Mouse (Mus musculus): ENCODE data around the gene Elovl2.
"Not testable (repeated sequence)": the region's sequence is repeated elsewhere in the genome, so short reads cannot be mapped to it uniquely, and the experiment has no call there.

Elovl2 gene

DNA sequence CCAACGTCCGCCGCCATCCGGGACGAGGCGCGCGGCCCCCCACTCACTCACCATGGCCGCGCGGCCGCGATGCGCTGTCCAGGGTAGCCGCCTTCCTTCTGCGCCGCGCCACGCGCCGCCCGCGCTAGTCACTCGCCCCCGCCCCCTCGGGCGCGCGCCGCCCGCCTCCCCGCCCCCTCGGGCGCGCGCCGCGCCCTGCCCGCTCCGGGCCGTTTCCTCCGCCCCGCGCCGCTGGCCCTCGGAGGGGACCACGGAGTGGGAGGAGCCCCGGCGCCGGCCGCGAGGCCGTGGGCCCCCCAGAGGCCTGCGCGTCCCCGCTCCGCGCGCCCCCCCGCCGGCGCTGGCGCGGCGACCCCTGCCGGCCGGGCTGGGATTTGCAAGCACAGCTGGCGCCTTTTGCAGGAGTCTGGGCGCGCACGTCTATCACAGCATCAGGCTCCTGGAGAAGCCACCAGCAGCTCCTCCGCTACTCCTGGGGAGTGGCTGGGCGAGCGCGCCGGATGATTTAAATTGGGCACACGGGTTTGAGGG, at the start of gene Elovl2:
Gene Elovl2, minus strand, starts transcription at position 102 of the 531 bp plus-strand sequence.
- peak; percentile 32 for DNase-seq

- no peak for DNase-seq
Measured at GRCm38 (mm10) chr13:41267827-41268408, 47.7 kb upstream of the Elovl2 start.

GRCm38 (mm10) chr13:41263304-41264006, 43.2 kb upstream of the Elovl2 start:
- no peak for DNase-seq

DNA sequence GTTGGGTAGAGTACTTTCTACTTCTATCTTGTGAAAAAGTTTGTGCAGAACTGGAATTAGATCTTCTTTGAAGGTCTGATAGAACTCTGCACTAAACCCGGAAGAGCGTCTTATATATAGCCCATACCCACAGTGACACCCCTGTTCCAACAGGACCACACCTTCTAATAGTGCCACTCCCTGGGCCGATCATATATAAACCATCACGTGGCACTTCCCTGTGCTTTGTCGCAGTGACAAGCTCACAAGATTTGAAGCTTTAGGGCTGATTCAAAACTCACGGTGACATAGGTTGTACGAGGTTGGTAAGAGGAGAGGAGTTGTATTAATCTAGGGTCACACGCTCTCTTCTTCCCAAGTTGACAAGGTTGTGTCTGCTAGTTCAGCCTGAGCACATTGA, 41.4 kb upstream of the Elovl2 start:
- not testable (repeated sequence) for DNase-seq

GRCm38 (mm10) chr13:41257851-41258250, 37.6 kb upstream of the Elovl2 start:
- no peak for DNase-seq

GRCm38 (mm10) chr13:41256962-41257361, 36.8 kb upstream of the Elovl2 start:
- DNase-seq: no peak

DNA sequence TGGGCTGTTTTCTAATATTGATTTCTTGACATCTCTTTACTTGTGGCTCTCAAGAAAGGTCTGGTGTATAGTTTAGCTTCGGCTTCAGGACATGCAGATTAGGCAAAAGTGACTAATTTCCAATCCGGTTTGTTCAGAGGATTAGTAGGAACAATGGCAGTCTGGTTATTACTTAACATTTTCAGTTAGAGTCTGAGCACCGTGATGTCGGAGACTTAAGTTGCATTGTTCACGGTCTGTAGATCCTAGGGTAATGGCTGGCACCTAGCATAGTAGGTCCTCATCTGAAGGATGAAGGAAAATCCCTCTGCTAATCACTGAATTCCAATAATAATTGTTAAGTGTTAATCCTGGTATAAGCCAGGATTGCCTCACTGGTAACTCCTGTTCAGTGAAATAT, 35.9 kb upstream of the Elovl2 start:
- no peak for DNase-seq

GRCm38 (mm10) chr13:41252736-41253135, 32.5 kb upstream of the Elovl2 start:
- no peak for DNase-seq

- no peak for DNase-seq
Measured at GRCm38 (mm10) chr13:41252141-41252540, 31.9 kb upstream of the Elovl2 start.

DNA sequence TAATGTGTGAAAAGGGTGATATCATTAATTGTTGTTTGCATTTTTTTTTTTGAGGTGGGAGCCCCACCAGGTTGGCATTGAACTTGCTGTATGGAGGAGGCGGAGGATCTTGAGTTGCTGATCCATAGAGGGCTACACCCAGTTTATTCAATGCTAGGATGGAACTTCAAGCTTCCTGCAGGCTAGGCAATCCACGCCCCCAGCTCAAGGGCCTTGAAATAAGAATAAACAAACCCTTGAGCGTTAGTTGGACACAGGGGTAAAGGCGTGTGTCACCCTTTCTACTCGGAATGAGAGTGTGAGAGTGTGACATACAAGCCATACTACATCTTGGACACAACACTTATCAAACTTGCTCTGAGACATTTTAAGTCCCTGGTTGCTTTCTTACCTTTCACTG, 31.5 kb upstream of the Elovl2 start:
- no peak for DNase-seq

GRCm38 (mm10) chr13:41251232-41251631, 31.0 kb upstream of the Elovl2 start:
- not testable (repeated sequence) for DNase-seq

DNA sequence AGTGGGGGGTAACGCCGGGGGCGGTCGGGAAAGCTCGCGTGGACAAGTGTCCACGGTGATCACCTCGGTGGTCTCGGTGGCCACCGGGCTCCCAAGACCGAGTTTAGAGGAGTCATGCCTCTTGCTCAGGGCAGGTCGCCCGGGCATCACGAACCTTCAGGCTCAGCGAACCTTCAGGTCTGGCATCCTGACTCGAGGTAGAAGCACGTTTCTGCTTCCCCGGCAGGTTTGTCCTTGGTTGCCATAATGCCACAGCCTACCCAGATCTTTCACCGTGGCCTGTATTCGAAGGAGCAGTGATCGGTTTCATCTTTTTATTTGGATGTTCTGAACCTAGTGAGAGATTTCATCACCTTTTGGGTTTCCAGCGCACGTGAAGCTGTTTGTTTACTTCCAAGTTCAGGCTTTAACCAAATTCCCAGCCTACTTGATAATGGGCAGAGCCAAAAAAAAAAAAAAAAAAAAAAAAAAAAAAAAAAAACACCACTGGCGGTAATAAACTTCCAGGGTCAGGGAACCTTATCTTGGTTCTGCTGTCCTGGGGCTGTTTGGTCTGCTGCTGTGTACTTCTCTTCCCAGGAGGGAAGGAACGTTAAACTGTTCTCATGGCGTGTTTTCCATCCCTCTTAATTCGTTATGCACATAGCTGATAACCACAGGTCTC, 30.2 kb upstream of the Elovl2 start:
- DNase-seq: no peak

DNA sequence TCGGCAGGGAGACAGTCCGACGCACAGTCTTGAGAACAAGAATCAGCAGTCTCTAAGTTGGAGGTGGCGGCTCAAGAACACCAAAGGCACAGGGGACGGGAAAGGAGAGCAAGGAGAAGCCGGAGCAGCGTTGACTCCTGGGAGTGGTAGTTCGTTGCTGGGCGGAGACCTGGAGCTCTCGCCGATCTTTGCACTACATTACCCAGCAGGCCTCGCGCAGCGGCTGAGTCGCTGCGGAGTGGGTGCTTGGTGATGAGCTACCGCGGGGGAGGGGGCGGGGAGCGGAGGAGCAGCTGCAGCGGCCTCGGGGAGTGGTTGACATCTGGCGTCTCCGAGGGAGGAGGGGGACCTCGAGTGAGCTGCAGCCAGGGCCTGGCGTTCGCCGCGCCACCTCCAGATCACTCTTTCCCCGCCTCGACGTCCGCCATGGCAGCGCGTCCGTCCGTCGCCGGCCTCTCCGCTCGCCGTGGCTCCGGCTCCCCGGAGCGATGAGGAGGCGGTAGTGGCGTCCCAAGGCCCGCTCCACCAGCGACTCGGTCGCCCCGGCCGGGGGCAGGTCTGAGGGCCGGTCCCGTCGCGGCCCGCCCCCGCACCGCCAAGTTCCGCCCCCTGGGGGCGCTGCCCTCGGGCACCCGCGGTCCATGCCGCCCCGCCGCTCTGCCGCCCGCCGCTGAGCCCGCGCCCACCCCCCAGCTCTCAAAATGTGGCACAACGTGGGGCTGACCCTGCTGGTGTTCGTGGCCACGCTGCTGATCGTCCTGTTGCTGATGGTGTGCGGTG, 29.5 kb upstream of the Elovl2 start, which contains the start of gene Smim13:
Gene Smim13, plus strand, starts transcription at position 307 of the 780 bp plus-strand sequence.
- DNase-seq: peak; percentile 95

- no peak for DNase-seq
Measured at GRCm38 (mm10) chr13:41248751-41249520, 28.7 kb upstream of the Elovl2 start.

DNA sequence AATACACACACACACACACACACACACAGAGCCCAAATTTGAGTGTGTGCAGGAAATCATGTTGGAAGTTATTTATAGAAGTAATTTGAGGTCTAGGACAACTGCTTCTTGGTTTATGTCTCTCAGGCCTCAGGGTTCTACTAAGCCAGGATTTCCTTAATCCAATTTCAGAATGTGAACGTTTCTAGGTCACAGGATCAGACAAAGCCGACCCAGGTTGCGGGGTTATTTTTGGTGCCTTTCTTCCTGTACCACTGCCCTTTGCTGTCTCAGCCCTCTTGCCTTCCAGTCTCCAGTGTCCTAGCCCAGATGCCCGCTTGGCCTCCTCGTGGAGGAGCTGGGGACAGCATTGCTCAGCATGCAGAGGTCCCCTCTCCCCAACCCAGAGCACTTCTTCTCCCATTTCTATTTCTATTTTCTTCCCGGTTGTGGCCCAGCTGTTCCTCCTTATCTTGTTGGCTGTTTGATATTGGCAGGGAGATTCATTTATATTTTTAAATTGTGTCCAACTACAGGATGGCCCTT, 24.2 kb upstream of the Elovl2 start:
- DNase-seq: no peak

GRCm38 (mm10) chr13:41241557-41241956, 21.4 kb upstream of the Elovl2 start:
- DNase-seq: no peak

GRCm38 (mm10) chr13:41238805-41239130, 18.6 kb upstream of the Elovl2 start:
- no peak for DNase-seq

- DNase-seq: no peak
Measured at GRCm38 (mm10) chr13:41238035-41238804, 18.0 kb upstream of the Elovl2 start.

DNA sequence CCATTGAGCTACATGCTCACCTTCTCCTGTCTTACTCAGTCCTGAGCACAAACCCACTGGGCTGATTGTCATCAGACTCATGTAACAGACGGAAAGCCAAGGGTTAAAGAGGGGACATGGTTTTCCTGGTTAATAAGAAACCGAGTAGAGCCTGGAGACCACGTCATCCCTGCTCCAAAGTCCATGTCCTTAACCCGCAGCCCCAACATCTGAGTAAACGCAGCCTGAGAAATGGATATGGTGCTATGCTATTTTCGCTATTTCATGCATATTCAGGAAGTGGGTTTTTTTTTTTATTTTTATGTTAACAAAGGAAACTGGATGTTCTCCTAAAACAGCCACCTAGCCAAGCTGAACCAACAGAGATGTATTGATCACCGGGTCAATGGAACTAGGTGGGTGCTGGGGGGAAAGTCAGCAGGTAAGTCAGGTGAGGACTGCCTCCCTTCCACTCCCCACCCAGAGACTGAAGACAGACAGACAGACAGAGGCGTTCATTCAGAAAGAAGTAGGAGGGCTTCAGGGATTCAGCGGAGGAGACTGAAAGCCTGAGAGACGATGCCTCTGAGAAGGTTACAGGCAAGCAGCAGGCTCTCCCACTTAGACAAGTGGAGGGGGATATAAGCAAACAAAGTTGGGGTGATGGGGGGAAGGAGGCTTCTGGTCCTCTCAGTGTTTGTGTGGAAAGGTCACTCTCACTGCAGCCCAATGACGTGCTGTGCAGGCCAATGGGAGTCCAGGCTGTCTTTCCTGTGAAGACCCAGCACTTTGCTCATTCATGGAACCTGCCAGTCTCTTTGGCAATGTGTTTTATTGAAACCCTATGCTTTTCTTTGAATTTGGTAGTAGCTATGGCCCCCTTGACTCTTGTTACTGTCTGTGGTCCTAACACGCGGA, 15.9 kb upstream of the Elovl2 start:
- DNase-seq: no peak

DNA sequence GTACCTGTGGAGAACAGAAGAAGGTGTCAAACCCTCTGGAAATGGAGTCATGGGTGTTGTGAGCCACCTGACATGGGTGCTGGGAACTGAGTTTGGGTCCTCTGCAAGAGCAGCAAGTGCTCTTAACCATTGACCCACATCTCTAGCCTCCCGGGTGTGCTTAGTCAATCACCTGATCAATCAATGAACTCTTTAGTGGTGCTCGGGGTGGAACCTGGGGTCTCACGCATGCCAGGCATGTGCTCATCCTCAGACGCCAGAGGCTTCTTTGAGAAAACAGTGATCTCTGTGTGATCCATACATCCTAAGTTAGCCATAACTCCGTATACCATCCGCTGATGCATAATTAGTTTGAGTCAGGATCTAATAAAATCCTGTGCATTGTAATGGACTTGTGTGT, 15.0 kb upstream of the Elovl2 start:
- DNase-seq: no peak

All from cerebellum, adult 9-11 months (tissue).